Mouse (Mus musculus): ENCODE results near the gene Clnk.

- TF ChIP-seq GATA1 (IDR thresholded peaks at IDR 0.05; ENCODE audit: low read length) = no peak
- TF ChIP-seq TAL1 (IDR thresholded peaks at IDR 0.05; ENCODE audit: low read length) = no peak
These were observed 96.6 kb downstream of the Clnk start for GRCm38 (mm10) chr5:38780045-38780444.

Measured in erythroblast, embryonic 14.5 days (primary cell).